ENCODE assay signal across 16 mouse cellular contexts in the genomic region with DNA sequence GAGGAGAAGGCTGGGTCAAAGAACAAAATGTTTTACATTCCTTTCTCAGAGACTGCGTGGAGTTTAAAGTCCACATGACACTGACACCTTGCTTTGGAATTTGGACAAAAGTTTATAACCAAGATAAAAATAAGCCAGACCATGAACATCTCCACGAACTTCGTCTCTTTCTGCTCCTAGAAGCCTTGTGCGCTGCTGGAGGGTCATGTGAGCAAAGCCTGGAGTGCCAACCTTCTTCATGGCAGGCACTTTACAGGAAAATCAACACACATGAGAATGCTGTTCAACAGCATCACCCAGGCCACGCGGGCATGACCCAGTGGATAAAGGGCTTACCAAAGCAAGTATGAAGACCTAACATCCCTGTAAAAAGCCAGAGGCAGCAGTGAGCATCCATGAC.
A peak's percentile ranks its signal among the peaks of the same experiment; 100 is the strongest.
DNase-seq lines count a peak whose midpoint lies in the region; ATAC-seq and TF ChIP-seq lines count a peak whose summit lies in the region.
"Had no signal": no experiment of that assay in that cellular context is flagged by ENCODE, and none has a peak within 500 bp of the region (broad histone marks: within the 10 kb centered on the region; RNA-seq: fewer than 3 reads in every experiment).

No protein-coding gene starts in this region.

- H3K36me3 ChIP-seq in kidney, adult 2 months (ENCODE audit: control insufficient read depth, insufficient read depth, low read length), result no peaks in the 10 kb centered on the region
- H3K36me3 ChIP-seq in forebrain, embryonic 11.5 days (ENCODE audit: control insufficient read depth, insufficient read depth, low read length), result no peaks in the 10 kb centered on the region
- H3K36me3 ChIP-seq: embryonic facial prominence, embryonic 13.5 days; forebrain, embryonic 10.5 days; hindbrain, embryonic 12.5 days; liver, embryonic 13.5 days had no signal

- WGBS in kidney, adult 2 months, result 37% methylated on average over 6 of the region's 6 CpGs
- WGBS in forebrain, embryonic 11.5 days, result 88% methylated on average over 6 of the region's 6 CpGs

- intact Hi-C loops in gastrocnemius, adult 2 months (cut with DNase I), result no loop called here

- H3K9me3 ChIP-seq in forebrain, embryonic 11.5 days (ENCODE audit: control insufficient read depth, low read length), result no peaks in the 10 kb centered on the region
- H3K9me3 ChIP-seq: embryonic facial prominence, embryonic 13.5 days; forebrain, embryonic 10.5 days; hindbrain, embryonic 12.5 days; liver, embryonic 13.5 days had no signal

- no peak for TF ChIP-seq POLR2A in kidney, adult 2 months (IDR thresholded peaks at IDR 0.05; ENCODE audit: low read depth, low read length)

- no peak overlapping the region for H3K27ac ChIP-seq in gastrocnemius, adult 2 months
- peak overlapping the region; percentile 22 for H3K27ac ChIP-seq in kidney, adult 2 months (ENCODE audit: insufficient read depth, low read depth, low read length)
- no peak overlapping the region for H3K27ac ChIP-seq in forebrain, embryonic 11.5 days (ENCODE audit: low read depth, low read length)
- H3K27ac ChIP-seq: embryonic facial prominence, embryonic 13.5 days; forebrain, embryonic 10.5 days; heart, adult 2 months; hindbrain, embryonic 12.5 days; liver, embryonic 13.5 days had no signal

- no peak overlapping the region for H3K9ac ChIP-seq in forebrain, embryonic 11.5 days (ENCODE audit: low read length)
- H3K9ac ChIP-seq: embryonic facial prominence, embryonic 13.5 days; hindbrain, embryonic 12.5 days; liver, embryonic 13.5 days had no signal

- no peak for DNase-seq in gastrocnemius, adult 2 months
- no peak for DNase-seq in gastrocnemius, postnatal 10 days
- DNase-seq in NIH3T3 (ENCODE audit: low read depth), result peak; percentile 30
- DNase-seq in kidney, adult 2 months, result peak; percentile 87
- DNase-seq in kidney, postnatal 36 days, result peak; percentile 65 to 74
- DNase-seq in right cerebral cortex, postnatal 36 days (ENCODE audit: low spot score in 2 of 2), result no peak
- no peak for DNase-seq in urinary bladder, postnatal 4 days (ENCODE audit: low spot score in 2 of 2)
- no peak for DNase-seq in forebrain, embryonic 11.5 days (ENCODE audit: low spot score)
- DNase-seq: cerebellum, adult 2 months; liver, embryonic 13.5 days; midbrain, embryonic 14.5 days; right cerebral cortex, postnatal 25 days had no signal

- no peaks in the 10 kb centered on the region for H3K27me3 ChIP-seq in kidney, adult 2 months (replicated peaks; ENCODE audit: control insufficient read depth, insufficient read depth, low read length)
- H3K27me3 ChIP-seq in forebrain, embryonic 11.5 days (ENCODE audit: control insufficient read depth, insufficient read depth, low read length), result no peaks in the 10 kb centered on the region
- H3K27me3 ChIP-seq: embryonic facial prominence, embryonic 13.5 days; hindbrain, embryonic 12.5 days; liver, embryonic 13.5 days had no signal

- TF ChIP-seq CTCF in gastrocnemius, adult 2 months (IDR thresholded peaks at IDR 0.05), result no peak
- no peak for TF ChIP-seq CTCF in kidney, adult 2 months (conservative IDR thresholded peaks at IDR 0.05; ENCODE audit: insufficient read depth, insufficient read length, low read depth, low read length)

- H3K4me3 ChIP-seq in gastrocnemius, adult 2 months, result peak overlapping the region; percentile 13; the same call in 1 of the 2 replicates
- peak overlapping the region; percentile 9 for H3K4me3 ChIP-seq in kidney, adult 2 months (ENCODE audit: insufficient read depth, low read depth, low read length)
- H3K4me3 ChIP-seq in forebrain, embryonic 11.5 days (ENCODE audit: low read depth, low read length), result no peak overlapping the region
- H3K4me3 ChIP-seq: embryonic facial prominence, embryonic 13.5 days; forebrain, embryonic 10.5 days; heart, adult 2 months; hindbrain, embryonic 12.5 days; liver, embryonic 13.5 days had no signal

- ATAC-seq in forebrain, embryonic 11.5 days (replicated peaks; ENCODE audit: low FRiP score), result no peak

- peaks cover 13% of the 10 kb centered on the region for H3K4me1 ChIP-seq in kidney, adult 2 months (ENCODE audit: control insufficient read depth, insufficient read depth, low read length)
- no peaks in the 10 kb centered on the region for H3K4me1 ChIP-seq in forebrain, embryonic 11.5 days (replicated peaks; ENCODE audit: control insufficient read depth, insufficient read depth, low read length)
- H3K4me1 ChIP-seq: liver, embryonic 13.5 days had no signal

- no peak overlapping the region for H3K4me2 ChIP-seq in forebrain, embryonic 11.5 days (ENCODE audit: low read depth, low read length, severe bottlenecking)
- H3K4me2 ChIP-seq: embryonic facial prominence, embryonic 13.5 days; hindbrain, embryonic 12.5 days; liver, embryonic 13.5 days had no signal

Comparison
In these comparisons a context has a peak if more than half of its experiments do, and no peak if none do; other contexts are left out.
1. DNase-seq: peak in NIH3T3 (single experiment), kidney, adult 2 months (single experiment) and kidney, postnatal 36 days (2 of 2); none in gastrocnemius, adult 2 months (single experiment), gastrocnemius, postnatal 10 days (single experiment), right cerebral cortex, postnatal 36 days (0 of 2), urinary bladder, postnatal 4 days (0 of 2) and forebrain, embryonic 11.5 days (single experiment).